Mouse (Mus musculus) embryonic facial prominence, embryonic 11.5 days (tissue): Measurements from ENCODE around the gene Spef1. TPM values are rescaled to one million over a fixed set of nuclear protein-coding genes. Genes with fewer than 3 reads are reported as not detected.

Source experiments
- ATAC-seq: fragments of 200-750 bp; cut with Nextera tagmentation; replicated peaks from 2 replicates; pipeline ENCODE4 v1.8.0; 2017; ENCODE audit warnings: low read depth; ENCODE audit not compliant: insufficient number of reproducible peaks, low FRiP score, low TSS enrichment
- DNase-seq: peaks from one replicate; pipeline ENCODE4 v3.0.0-alpha.2; 2015; ENCODE audit warnings: low spot score
- H3K27ac ChIP-seq: fragments of 300-500 bp; sonication (generic); replicated peaks from 2 replicates; pipeline ENCODE4 v1.5.1; 2014; ENCODE audit warnings: mild to moderate bottlenecking, low read depth, low read length, control low read depth
- H3K27me3 ChIP-seq: fragments of 300-500 bp; sonication (generic); 2 replicates; pipeline ENCODE4 v1.6.1; 2014; ENCODE audit warnings: mild to moderate bottlenecking, low read length, moderate library complexity, mixed read lengths; ENCODE audit not compliant: control insufficient read depth, insufficient read depth
- H3K36me3 ChIP-seq: fragments of 300-500 bp; sonication (generic); replicated peaks from 2 replicates; pipeline ENCODE4 v1.6.1; 2014; ENCODE audit warnings: low read depth, mild to moderate bottlenecking, low read length, moderate library complexity, mixed read lengths; ENCODE audit not compliant: control insufficient read depth, insufficient read depth
- H3K4me1 ChIP-seq: fragments of 300-500 bp; sonication (generic); 2 replicates; pipeline ENCODE4 v1.6.1; 2014; ENCODE audit warnings: low read length, mixed read lengths; ENCODE audit not compliant: control insufficient read depth, insufficient read depth
- H3K4me2 ChIP-seq: fragments of 300-500 bp; sonication (generic); 2 replicates; pipeline ENCODE4 v1.6.1; 2014; ENCODE audit warnings: low read depth, mild to moderate bottlenecking, control low read depth, low read length, moderate library complexity
- H3K4me3 ChIP-seq: fragments of 300-500 bp; sonication (generic); 2 replicates; pipeline ENCODE4 v1.5.1; 2014; ENCODE audit warnings: low read depth, low read length, control low read depth
- H3K9ac ChIP-seq: fragments of 300-500 bp; sonication (generic); replicated peaks from 2 replicates; pipeline ENCODE4 v1.6.1; 2014; ENCODE audit warnings: mild to moderate bottlenecking, control low read depth, low read length
- H3K9me3 ChIP-seq: fragments of 300-500 bp; sonication (generic); replicated peaks from 2 replicates; pipeline ENCODE4 v1.6.1; 2016; ENCODE audit warnings: mild to moderate bottlenecking, low read length, inconsistent platforms, mixed read lengths; ENCODE audit not compliant: control insufficient read depth
- WGBS: fragments of 180-500 bp; shearing (Covaris S2); extraction: QIAGEN DNeasy Blood & Tissue Kit; methylation state at CpG from one replicate; pipeline ENCODE4 v1.1.7; 2014; 5-methylcytosine and 5-hydroxymethylcytosine counted together
- polyA plus RNA-seq: library from polyadenylated mRNA; unstranded; fragments of >200 nt; fragmentation: Nextera tagmentation; extraction: Ambion mirVana; gene quantifications from 2 replicates; pipeline ENCODE4 v1.2.1, GENCODE M21; 2014

The Spef1 gene
- polyA plus RNA-seq, 1 experiment from 2014 or later, result 3.4 TPM

- ATAC-seq (peak; percentile 96), DNase-seq (peak; percentile 94)
- H3K4me3 ChIP-seq, result peak overlapping the region; percentile 56
- no peaks in the 10 kb centered on the region for H3K27me3 ChIP-seq
- H3K4me2 ChIP-seq, result peak overlapping the region; percentile 59
- no peaks in the 10 kb centered on the region for H3K9me3 ChIP-seq
- peak overlapping the region; percentile 61; the same call in 1 of the 2 replicates for H3K27ac ChIP-seq
- WGBS, result 2% methylated on average over 50 of the region's 50 CpGs
- H3K9ac ChIP-seq, result peak overlapping the region; percentile 75
- no peaks in the 10 kb centered on the region for H3K36me3 ChIP-seq
- peaks cover 3% of the 10 kb centered on the region for H3K4me1 ChIP-seq
Measured at GRCm38 (mm10) chr2:131209969-131210792, 23.1 kb upstream of the Spef1 start.

- DNase-seq, result no peak
- Histone ChIP-seq H3K9me3 (no peaks in the 10 kb centered on the region), H3K27ac (no peak overlapping the region), H3K36me3 (no peaks in the 10 kb centered on the region), H3K4me3 (no peak overlapping the region; the same call in 1 of the 2 replicates), H3K9ac (peak overlapping the region; percentile 75), H3K4me1 (peaks cover 3% of the 10 kb centered on the region), H3K27me3 (no peaks in the 10 kb centered on the region), H3K4me2 (peak overlapping the region; percentile 59)
- WGBS, result 73% methylated on average over 4 of the region's 4 CpGs
- 0 out of 2 replicates have a peak, but pooled peaks have one; percentile 1 for ATAC-seq
Measured at GRCm38 (mm10) chr2:131209125-131209795, 22.2 kb upstream of the Spef1 start.

- Histone ChIP-seq H3K4me2 (no peak overlapping the region), H3K9ac (no peak overlapping the region), H3K36me3 (no peaks in the 10 kb centered on the region), H3K9me3 (no peaks in the 10 kb centered on the region), H3K27ac (no peak overlapping the region), H3K27me3 (no peaks in the 10 kb centered on the region), H3K4me1 (peaks cover 3% of the 10 kb centered on the region), H3K4me3 (no peak overlapping the region)
- whole genome bisulfite sequencing, result 89% methylated on average over 2 of the region's 2 CpGs
- ATAC-seq (no peak), DNase-seq (no peak)
Measured at GRCm38 (mm10) chr2:131208356-131208755, 21.3 kb upstream of the Spef1 start.

GRCm38 (mm10) chr2:131206778-131207177 is 19.7 kb upstream of the Spef1 start, which contains the start of gene Ap5s1:
Gene Ap5s1 (plus strand): TSS chr2:131207078.
- DNase-seq (no peak), ATAC-seq (no peak)
- Histone ChIP-seq H3K9ac (no peak within 1 kb of the TSS), H3K4me2 (no peak within 1 kb of the TSS), H3K27ac (no peak within 1 kb of the TSS), H3K4me1 (peaks cover 3% of the 10 kb centered on the region), H3K9me3 (no peaks in the 10 kb centered on the region), H3K36me3 (no peaks in the 10 kb centered on the region), H3K27me3 (no peaks in the 10 kb centered on the region), H3K4me3 (no peak within 1 kb of the TSS)
- 80% methylated on average over 4 of the region's 4 CpGs for WGBS

- Histone ChIP-seq H3K9ac (no peak overlapping the region), H3K4me2 (no peak overlapping the region), H3K4me3 (no peak overlapping the region), H3K27me3 (no peaks in the 10 kb centered on the region), H3K27ac (no peak overlapping the region), H3K36me3 (no peaks in the 10 kb centered on the region), H3K9me3 (no peaks in the 10 kb centered on the region), H3K4me1 (no peaks in the 10 kb centered on the region)
- WGBS, result 86% methylated on average over 8 of the region's 8 CpGs
- DNase-seq (no peak), ATAC-seq (no peak)
Measured at GRCm38 (mm10) chr2:131205521-131206182, 18.6 kb upstream of the Spef1 start.

- Histone ChIP-seq H3K9ac (peak overlapping the region; percentile 29; the same call in 1 of the 2 replicates), H3K27ac (no peak overlapping the region)
Measured at GRCm38 (mm10) chr2:131204410-131204981, 17.4 kb upstream of the Spef1 start.

GRCm38 (mm10) chr2:131203816-131204409 is 16.8 kb upstream of the Spef1 start:
- Histone ChIP-seq H3K4me3 (no peak overlapping the region), H3K36me3 (no peaks in the 10 kb centered on the region), H3K4me1 (no peaks in the 10 kb centered on the region), H3K27ac (no peak overlapping the region), H3K9ac (no peak overlapping the region), H3K9me3 (no peaks in the 10 kb centered on the region), H3K4me2 (no peak overlapping the region), H3K27me3 (no peaks in the 10 kb centered on the region)
- DNase-seq (no peak), ATAC-seq (no peak)
- WGBS, result 83% methylated on average over 6 of the region's 6 CpGs

More at GRCm38 (mm10) chr2:131204410-131204981, 17.4 kb upstream of the Spef1 start:
- DNase-seq, result peak; percentile 37
- WGBS, result 41% methylated on average over 7 of the region's 7 CpGs
- Histone ChIP-seq H3K27me3 (no peaks in the 10 kb centered on the region), H3K4me2 (no peak overlapping the region), H3K9me3 (no peaks in the 10 kb centered on the region), H3K4me3 (no peak overlapping the region), H3K36me3 (no peaks in the 10 kb centered on the region), H3K4me1 (no peaks in the 10 kb centered on the region)
- ATAC-seq, result 0 out of 2 replicates have a peak, but pooled peaks have one; percentile 24
